Mouse (Mus musculus): Measurements from ENCODE around the gene Casc3.
"Not testable (repeated sequence)": the region's sequence is repeated elsewhere in the genome, so short reads cannot be mapped to it uniquely, and the experiment has no call there.

Casc3 gene

DNA sequence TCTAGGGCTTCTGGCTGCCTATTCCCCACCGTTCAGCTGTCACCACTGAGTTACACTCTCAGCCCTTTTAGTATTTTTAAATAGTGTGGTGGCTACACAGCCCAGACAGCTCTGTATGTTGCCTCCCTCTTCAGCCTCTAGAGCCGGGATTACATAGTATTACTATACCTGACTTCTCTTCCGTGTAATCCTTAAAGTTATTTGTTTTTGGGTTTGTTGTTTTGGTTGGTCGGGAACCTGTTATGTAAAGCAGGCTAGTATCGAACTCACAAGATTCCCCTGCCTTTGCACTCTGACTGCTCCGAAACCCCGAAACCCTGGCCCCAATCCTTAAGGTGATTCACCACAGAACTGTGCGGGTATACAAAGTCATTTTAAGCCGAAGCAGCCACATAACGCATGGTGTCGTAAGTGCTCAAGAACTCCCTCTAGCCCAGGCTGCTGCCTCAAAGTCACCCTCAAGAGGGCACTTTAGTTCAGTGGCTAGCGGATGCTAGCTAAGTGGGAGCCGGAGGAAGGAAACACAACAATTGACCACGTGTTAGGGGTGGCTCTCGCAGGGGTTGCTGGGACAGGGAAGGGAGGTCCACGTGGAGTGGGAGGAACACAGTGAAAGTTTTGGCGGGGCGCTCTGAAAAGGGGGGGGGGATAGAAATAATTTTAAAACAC, 16.0 kb upstream of the Casc3 start:
- DNase-seq (ENCODE audit: inconsistent age in 2 of 2, low spot score in 1 of 2): peak; percentile 93 to 96

DNA sequence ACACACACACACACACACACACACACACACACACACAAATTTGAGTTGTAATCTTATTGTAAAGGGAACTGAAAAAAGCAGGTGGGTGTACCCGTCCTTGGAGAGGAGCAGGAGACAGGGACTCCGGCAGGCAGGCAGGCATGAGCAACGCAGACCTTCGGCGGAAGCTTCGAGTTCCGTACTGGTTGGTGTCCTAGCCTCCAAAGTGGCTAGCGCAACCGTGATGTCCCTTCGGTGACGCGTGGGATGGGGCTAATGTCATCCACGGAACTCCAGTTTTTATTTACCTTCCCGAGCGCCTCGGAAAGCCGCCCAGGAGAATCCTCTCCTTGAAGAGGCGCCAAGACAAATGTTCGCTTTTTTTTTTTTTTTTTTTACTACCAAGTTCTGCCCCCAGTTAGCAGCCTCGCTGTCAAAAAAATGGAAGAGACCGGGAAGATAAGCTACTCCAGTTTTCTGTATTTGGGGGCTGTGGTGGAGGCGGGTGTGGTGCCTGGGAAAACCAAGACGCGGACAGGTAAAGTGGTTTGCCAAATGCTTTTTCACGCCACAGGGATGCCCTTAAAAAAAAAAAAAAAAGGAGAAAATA, 15.4 kb upstream of the Casc3 start:
- no peak for DNase-seq (ENCODE audit: inconsistent age in 2 of 2, low spot score in 1 of 2)

DNA sequence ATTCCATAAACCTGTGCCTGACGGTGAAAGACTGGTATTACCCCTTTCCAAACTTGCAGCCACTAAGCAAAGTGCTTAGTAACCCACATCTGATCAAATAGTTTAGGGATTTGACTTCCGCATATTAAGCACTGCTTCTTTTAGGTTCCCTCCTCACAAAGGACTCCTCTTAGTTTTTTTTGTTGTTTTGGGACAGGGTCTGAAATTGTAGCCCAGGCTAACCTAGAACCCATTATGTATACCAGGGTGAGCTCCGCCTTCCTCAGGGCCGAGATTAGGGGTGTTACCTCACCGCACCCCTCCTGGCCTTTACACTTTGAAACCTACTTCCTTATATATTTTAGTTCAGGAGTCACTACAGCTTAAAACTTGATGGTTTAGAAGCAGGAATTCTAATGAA, 14.9 kb upstream of the Casc3 start:
- no peak for DNase-seq (ENCODE audit: inconsistent age in 2 of 2, low spot score in 1 of 2)

DNA sequence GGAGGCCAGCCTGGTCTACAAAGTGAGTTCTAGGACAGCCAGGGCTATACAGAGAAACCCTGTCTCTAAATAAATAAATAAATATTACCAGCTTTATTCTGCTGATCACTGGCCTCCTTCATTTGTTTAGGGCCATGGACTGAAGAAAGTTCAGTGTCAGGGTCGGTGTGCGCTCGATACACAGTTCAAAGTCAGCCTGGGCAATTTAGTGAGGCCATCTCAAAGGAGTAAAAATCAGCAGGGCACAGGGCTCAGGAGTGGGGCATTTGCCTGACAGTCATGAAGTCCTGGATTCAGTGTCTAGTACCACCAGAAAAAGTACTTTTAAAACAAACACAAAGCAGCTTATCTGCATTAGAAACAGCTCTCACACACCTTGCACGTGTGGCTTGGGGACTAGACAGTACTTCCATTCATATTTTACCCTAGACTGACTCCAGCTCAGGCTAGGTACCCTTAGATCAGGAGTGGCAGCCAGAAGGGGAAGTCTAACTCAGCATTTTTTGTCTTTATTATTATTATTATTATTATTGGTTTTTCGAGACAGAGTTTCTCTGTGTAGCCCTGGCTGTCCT, 14.0 kb upstream of the Casc3 start:
- DNase-seq (ENCODE audit: inconsistent age in 2 of 2, low spot score in 1 of 2): no peak

DNA sequence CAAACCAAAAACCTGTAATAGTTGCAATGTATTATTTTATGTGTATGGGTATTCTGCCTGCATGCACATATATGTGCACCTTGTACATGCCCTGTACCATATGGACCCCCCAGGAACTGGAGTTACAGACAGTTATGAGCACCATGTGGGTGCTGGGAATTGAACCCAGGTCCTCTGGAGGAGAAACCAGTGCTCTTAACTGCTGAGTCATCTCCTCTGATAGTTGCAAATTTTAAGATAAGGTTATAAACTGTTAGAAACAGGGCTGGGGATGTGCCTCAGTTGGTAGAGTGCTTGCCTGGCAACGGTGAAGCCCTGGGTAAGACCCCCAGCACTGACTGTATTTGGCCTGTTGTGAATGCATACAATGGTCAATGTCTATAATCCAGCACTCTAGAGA, 13.3 kb upstream of the Casc3 start:
- no peak for DNase-seq (ENCODE audit: inconsistent age in 2 of 2, low spot score in 1 of 2)

DNA sequence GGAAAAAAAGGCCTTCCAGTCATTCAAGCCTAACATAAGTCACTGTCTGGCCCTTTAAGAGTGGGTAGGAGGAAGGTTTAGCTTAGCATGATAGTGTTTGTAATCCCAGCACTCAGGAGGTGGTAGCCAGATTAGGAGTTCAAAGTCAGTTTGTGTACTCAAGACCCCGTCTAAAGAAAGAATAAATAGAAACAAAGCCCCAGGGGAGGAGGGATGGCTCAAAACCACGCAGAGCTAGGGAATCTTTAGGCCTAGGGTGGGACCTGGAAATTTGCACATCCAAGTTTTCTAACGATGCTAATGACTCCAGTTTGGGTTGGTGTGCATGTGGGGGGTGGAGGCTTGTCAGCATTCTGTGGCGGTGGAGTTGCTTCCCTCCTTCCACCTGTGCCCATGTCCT, 12.6 kb upstream of the Casc3 start:
- DNase-seq (ENCODE audit: inconsistent age in 2 of 2, low spot score in 1 of 2): no peak

DNA sequence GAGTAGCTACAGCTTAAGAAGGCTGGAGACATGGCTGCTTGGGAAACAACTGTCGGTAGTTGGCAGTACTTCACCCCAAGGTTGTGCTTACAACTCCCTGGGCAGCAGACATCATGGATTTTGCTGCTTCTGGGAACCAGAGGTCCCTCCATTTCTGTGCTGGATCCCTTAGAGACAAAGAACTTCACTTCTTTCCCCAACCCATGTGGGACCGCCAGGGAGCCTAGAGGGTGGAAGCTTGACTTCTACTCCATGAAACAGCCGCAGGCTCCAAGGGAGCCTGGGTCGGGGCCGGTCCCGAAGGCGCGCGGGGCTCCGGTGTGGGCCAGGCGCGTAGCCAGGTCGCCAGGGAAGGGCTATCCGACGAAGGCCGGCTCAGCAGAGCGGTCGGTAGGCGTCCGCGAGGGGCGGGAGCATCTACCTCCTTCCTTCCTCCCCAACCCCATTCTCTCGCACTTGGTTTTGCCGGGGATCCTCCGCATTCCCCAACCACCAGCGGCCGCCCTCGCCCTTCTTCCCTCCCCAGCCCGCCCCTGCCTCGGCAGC, 10.2 kb upstream of the Casc3 start:
- peak; percentile 89 to 96 for DNase-seq (ENCODE audit: inconsistent age in 2 of 2, low spot score in 1 of 2)

DNA sequence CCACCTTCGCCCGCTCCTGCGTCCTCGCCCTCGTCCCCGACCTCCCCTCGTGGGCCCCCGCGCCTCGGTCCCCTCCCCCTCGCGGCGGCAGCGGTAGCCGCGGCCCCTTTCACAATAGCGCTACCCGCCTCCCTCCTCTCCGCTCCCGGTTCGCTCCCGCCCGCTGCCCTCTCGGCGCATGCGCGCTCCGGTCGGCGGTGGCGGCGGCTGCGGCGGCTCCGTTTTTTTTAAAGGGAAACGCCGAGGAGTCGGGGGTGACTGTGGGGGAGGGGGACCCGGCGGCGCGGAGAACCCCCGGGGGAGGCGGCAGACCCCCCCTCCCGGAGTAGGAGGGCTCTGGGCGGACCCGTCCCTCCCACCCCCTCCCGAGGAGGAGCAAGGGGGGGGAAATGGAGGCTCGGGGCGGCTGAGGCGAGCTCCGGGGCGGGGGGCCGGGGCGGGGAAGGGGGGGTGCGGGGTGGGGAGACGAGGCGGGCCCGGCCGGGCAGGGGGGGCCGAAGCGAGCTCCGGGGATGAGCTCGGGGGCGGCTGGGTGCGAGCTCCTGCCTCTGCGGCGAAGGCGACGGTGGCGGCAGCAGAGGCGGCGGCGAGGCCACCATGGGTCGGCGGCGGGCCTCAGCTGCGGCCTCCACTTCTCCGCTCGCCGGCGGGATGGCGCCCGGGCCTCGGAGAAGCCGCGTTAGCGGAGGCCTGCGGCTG, 9.5 kb upstream of the Casc3 start, which contains the start of gene Msl1:
TSS of gene Msl1 (plus strand) at position 502 of the 699 bp plus-strand sequence.
- peak; percentile 94 to 98 for DNase-seq (ENCODE audit: inconsistent age in 2 of 2, low spot score in 1 of 2)

DNA sequence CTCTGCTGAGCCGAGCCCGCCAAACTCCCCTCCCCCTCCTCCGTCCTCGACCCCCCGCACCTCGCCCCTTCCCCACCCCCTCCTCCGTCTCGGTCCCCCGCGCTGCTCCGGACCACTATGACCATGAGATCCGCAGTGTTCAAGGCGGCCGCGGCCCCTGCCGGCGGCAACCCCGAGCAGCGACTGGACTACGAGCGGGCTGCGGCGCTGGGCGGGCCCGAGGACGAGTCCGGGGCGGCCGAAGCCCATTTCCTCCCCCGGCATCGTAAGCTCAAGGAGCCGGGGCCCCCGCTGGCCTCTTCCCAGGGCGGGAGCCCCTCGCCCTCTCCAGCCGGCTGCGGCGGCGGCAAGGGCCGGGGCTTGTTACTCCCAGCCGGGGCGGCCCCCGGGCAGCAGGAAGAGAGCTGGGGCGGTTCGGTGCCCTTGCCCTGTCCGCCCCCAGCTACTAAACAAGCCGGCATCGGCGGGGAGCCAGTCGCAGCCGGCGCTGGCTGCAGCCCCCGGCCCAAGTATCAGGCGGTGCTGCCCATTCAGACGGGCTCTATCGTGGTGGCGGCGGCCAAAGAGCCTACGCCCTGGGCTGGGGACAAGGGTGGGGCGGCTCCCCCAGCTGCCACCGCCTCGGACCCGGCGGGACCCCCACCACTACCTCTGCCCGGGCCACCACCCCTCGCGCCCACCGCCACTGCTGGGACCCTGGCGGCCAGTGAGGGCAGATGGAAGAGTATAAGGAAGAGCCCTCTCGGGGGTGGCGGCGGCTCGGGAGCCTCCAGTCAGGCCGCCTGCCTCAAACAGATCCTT, 8.8 kb upstream of the Casc3 start:
- peak; percentile 67 to 86 for DNase-seq (ENCODE audit: inconsistent age in 2 of 2, low spot score in 1 of 2)

DNA sequence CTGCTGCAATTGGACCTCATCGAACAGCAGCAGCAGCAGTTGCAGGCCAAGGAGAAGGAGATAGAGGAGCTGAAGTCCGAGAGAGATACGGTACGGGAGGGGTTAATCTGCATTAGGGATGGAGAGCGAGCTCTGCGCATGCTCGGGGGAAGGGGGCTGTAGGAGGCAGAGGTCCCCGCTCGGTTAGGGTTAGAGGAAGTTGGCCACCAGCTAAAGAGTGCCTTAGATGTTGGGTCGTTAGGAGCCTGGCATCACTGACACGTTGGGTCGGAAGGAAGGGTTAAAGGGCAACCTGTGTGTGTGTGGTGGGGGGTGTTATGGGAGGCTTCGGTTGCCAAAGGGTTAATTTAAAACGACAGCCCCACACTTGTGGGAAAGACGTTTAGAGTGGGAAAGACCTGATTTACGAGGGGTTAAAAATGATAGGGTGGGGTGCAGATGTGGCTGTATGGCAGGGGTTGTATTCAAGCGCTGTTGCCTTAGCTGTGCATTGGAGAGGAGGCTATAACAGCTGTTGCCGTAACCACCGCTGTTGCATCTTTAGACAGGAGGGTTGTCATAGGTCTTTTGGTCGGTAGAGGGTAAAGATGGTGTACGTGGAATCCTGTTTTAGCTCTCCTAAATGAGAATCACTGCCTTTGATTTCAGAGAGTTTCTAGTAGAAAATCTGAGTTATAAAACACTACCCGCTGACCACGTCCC, 8.0 kb upstream of the Casc3 start:
- DNase-seq (ENCODE audit: inconsistent age in 2 of 2, low spot score in 1 of 2): peak; percentile 73 to 91

DNA sequence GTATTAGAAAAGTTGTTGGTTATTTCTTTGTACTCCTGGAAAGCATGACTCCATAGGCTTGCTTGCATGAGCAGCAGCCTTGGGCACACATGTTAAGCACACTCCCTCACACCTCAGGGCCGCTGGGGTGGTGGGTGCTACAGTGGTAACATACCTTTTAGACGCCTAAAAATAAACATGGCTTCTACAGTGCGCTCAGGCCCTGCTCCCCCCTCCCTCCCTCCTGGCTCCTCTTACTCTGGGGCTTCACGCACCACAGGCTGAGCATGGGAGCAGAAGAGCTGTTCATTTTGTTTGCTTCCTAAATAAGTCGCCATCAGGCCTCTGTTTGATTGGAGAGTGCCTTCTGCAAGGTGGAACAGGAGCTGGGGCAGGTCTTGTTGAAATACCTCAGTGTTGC, 7.4 kb upstream of the Casc3 start:
- peak in 1 of 2 experiments; percentile 77 for DNase-seq (ENCODE audit: inconsistent age in 2 of 2, low spot score in 1 of 2)

DNA sequence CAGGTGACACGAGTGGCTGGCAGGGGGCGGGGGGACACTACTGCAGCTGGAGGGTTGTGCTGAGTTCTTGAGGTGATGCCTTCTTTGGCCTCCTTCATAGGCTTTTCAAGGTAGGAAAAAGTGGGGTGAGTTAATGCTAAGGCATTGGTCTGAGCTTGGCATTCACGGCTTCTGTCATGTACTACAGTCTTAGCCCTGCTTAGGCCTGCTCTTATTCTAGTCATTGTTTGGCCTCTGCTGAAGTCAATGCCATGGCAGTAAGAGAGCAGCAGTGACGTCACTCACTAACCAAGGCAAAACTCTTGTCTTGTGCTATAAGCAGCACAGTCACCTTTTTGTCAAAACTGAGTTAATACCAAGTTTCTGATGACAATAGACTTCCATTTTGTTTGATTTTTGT, 6.8 kb upstream of the Casc3 start:
- peak in 1 of 2 experiments; percentile 82 for DNase-seq (ENCODE audit: inconsistent age in 2 of 2, low spot score in 1 of 2)

DNA sequence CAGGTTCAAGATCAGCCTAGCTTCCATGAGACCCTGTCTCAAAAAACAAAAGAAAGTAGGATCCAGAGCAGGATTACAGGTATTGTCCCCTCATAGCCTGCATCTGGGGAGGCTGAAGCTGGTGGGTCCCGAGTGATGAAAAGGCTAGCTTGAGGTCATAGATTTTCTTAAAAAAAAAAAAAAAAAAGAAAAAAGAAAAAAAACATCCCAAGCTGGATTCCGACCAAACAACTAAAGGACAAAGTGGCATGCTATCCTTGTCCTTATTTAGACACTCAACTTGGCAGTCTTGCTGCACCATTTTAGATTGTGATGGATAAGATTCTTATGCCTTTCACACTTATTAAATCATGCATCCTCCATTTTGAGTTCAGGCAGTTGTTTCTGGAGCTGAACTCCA, 3.7 kb downstream of the Casc3 start:
- DNase-seq (ENCODE audit: inconsistent age in 2 of 2, low spot score in 1 of 2): no peak

DNA sequence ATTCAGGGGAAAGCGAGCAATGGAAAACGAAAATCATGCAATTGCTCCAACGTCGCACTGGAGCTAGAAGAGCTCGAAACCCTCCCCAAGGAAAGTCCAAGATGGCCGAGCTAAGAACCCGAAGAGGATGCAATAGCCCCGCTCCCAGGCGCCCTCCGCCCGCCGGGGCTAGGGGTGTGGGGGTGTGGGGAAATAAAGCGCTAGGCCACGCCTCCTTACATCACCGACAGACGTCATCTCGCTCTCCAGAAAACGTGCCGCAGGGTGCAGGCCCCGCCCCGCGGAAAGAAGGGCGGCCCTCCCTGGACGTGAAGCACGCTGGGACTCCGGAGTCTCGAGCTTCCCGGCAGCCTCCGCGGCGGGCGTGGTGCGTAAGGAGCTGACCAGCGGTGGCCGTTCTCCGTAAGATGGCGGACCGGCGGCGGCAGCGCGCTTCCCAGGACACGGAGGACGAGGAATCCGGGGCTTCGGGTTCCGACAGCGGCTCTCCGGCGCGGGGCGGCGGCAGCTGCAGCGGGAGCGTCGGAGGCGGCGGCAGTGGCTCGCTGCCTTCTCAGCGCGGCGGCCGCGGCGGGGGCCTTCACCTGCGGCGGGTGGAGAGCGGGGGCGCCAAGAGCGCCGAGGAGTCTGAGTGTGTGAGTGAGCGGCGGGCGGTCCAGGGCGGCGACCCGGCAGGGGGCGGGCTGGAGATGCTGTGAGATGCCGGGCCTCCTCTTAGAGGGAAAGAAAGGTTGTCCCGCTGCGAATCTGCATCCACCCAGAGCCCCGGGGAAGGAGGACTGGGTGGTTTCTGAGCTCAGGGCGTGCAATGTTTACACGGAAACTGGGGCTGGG, 5.0 kb downstream of the Casc3 start:
- DNase-seq (ENCODE audit: inconsistent age in 2 of 2, low spot score in 1 of 2): peak; percentile 99 to 100

DNA sequence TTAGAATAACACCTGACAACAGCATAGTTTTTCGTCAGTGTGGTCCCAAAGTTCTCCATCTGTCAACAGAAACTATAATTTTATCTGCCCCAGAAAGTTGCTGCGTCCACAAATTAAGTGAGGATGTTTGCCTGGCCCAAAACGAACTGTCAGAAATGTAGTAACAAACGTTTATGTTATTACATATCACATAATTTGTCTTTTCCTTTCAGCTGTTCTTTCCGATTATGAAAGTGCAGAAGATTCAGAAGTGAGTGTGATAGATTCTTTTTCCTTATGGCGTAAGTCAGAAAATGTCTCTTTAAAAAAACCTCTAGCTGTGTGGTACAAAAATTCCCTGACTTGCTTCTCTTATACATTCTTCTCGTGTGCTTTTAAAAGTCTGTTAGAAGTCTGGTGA, 6.0 kb downstream of the Casc3 start:
- no peak for DNase-seq (ENCODE audit: inconsistent age in 2 of 2, low spot score in 1 of 2)

DNA sequence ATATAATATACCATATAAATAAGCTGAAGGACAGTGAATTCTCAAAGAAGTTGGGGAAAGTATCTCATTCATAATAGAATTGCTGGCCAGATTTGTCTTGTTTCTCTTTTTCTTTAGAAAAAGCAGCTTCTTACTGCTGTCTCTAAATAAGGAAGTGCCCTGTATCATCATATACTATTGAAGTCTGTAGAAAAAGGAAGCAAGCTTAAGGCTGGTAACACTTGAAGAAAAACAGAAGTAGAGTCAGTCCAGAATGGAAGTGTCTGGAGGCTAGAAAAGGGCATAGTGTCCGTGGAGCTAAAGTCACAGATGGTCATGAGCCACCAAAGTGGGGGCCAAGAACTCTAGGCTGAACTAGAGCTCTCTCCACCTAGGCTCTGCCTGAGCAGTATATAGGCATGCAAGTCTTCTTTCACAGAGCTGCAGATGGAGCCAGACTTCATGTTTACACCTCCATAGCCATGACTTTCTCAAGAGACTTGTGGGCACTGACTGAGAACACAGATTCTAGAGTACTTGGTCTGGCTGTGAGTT, 12.1 kb downstream of the Casc3 start:
- DNase-seq (ENCODE audit: inconsistent age in 2 of 2, low spot score in 1 of 2): no peak

DNA sequence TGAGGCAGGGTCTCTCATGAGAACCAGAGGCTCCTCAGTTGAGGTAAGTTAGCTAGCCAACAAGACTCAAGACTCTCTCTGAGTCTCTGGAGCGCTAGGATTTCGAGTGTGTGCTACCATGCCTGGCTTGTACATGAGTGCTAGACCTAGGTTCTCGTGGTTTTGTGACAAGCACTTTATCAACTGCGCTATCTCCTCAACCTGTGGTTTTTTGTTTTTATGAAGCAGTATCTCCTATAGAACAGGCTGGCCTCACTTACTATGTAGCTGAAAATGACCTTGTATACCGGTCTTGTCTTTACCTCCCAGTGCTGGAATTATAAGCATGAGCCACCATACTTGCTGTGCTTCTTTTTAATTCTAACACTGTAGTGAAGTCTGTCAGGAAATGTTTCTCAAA, 16.3 kb downstream of the Casc3 start:
- DNase-seq (ENCODE audit: inconsistent age in 2 of 2, low spot score in 1 of 2): no peak

DNA sequence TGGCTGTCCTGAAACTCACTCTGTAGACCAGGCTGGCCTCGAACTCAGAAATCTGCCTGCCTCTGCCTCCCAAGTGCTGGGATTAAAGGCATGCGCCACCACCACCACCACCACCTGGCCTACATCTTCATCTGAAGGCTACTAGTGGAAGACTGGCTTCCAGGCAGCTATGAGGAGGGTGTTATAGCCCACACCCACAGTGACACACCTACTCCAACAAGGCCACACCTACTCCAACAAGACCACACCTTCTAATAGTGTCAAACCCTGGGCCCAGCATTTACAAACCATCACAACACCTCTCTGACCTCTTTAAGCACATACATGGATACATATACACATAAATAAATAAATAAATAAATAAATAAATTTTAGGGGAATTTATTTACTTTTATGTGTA, 21.4 kb downstream of the Casc3 start:
- not testable (repeated sequence) for DNase-seq (ENCODE audit: inconsistent age in 2 of 2, low spot score in 1 of 2)

DNA sequence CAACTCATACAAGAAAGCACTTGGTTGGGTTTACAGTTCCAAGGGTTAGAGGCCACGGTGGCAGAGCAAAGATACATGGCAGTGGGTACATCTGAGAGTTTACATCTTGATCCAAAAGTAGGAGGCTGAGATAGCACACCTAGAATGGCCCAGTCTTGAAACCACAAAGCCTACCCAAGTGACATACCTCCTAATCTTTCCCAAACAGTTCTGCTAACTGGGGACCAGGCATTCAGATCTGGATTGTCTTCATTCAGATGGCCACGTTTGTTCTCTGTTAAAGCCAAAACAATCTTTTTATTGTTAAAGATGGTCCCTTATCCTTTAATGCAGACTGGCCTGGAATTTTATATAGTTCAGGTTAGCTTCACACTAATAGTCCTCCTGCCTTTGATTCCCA, 23.2 kb downstream of the Casc3 start:
- no peak for DNase-seq (ENCODE audit: inconsistent age in 2 of 2, low spot score in 1 of 2)

Measured in adrenal gland, adult (tissue).